Mouse (Mus musculus) limb, embryonic 10.5 days (tissue): ENCODE results near the gene Jam2. TPM values are rescaled to one million over a fixed set of nuclear protein-coding genes. Genes with fewer than 3 reads are reported as not detected.

Experiments used
- DNase-seq: peaks from one replicate; pipeline ENCODE4 v3.0.0-alpha.2; 2017; ENCODE audit warnings: low spot score
- H3K27ac ChIP-seq: fragments of 300-500 bp; sonication (generic); 2 replicates; pipeline ENCODE4 v1.5.1; 2016; ENCODE audit warnings: mild to moderate bottlenecking
- H3K27me3 ChIP-seq: fragments of 300-500 bp; sonication (generic); 2 replicates; pipeline ENCODE4 v1.6.1; 2016; ENCODE audit warnings: low read depth, mild to moderate bottlenecking; ENCODE audit not compliant: poor library complexity, severe bottlenecking
- H3K36me3 ChIP-seq: fragments of 300-500 bp; sonication (generic); 2 replicates; pipeline ENCODE4 v1.6.1; 2016; ENCODE audit warnings: mild to moderate bottlenecking, moderate library complexity
- H3K4me1 ChIP-seq: fragments of 300-500 bp; sonication (generic); 2 replicates; pipeline ENCODE4 v1.6.1; 2016
- H3K4me3 ChIP-seq: fragments of 300-500 bp; sonication (generic); 2 replicates; pipeline ENCODE4 v1.5.1; 2016; ENCODE audit warnings: mild to moderate bottlenecking, moderate library complexity
- H3K9me3 ChIP-seq: fragments of 300-500 bp; sonication (generic); replicated peaks from 2 replicates; pipeline ENCODE4 v1.6.1; 2016; ENCODE audit warnings: mild to moderate bottlenecking
- WGBS: fragments of 180-500 bp; shearing (Covaris S2); methylation state at CpG from one replicate; pipeline ENCODE4 v1.1.7; 2016; 5-methylcytosine and 5-hydroxymethylcytosine counted together
- polyA plus RNA-seq: library from polyadenylated mRNA; unstranded; fragments of >200 nt; fragmentation: Nextera tagmentation; extraction: Ambion mirVana; gene quantifications from 2 replicates; pipeline ENCODE4 v1.2.1, GENCODE M21; 2016

Jam2 gene
- polyA plus RNA-seq, 1 experiment from 2014 or later: 1.4 TPM

DNA sequence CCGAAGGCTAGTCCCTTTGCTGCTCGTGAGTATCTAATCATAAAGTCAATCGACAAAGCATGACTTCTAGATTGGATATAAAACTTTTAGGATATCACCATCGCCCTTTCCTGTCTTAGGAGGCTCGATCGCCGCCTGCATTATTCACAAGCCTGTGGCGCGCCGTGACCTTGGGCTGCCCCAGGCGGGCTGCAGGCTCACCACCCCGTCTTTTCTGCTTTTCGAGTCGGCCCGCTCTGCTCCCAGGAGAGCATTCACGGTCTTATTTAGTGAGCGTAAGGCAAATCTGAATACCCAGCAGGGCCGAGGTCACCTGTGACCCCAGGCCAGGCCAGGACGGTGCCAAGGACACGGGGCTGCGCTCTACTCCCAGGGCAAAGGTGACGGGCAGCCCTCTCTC lies 60.4 kb downstream of the Jam2 start:
- DNase-seq: no peak
- 1% methylated on average over 22 of the region's 22 CpGs for WGBS
- Histone ChIP-seq H3K27me3 (no peaks in the 10 kb centered on the region), H3K4me1 (peaks cover 18% of the 10 kb centered on the region), H3K27ac (peak overlapping the region; percentile 99), H3K9me3 (no peaks in the 10 kb centered on the region), H3K4me3 (peak overlapping the region; percentile 93), H3K36me3 (peaks cover 52% of the 10 kb centered on the region)

DNA sequence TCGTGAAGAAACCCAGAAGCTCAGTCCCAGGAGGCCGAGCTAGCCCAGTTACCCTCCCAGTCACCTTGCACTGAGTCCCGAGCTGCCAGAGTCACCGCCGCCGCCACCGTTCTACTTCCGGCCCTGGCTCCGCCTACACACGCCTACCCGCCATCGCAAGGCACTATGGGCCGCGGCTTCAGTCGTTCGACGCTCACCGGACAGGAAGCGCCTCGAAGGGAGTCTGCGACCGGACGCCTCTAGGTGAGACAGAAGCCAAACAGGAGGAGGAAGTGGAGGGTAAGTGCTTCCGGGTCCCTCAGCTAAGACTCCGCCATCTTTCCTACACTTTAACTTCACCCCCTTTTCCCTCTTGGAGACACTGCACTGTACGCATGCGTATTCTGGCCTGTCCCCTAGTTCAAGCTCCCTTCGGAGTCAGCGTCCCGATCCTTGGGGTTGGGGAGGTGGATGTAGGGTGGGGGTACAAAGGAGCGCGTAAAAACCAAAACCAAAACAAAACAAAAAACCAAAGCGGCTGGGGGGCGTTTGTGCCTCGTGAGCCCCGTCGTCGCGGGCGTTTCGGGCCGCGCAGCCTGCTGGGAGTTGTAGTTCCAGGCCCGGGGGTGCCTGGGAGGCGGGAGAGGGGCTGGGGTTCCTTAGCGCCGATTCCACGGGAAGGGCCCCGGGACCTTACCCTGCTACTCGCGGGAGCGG lies 61.0 kb downstream of the Jam2 start, which contains the start of gene Gabpa:
Gene Gabpa, plus strand, starts transcription at position 181 of the 696 bp plus-strand sequence.
- peak within 1 kb of the TSS; percentile 99 for H3K27ac ChIP-seq
- under 1% methylated on average over 52 of the region's 52 CpGs for WGBS
- H3K4me1 ChIP-seq: peaks cover 18% of the 10 kb centered on the region
- DNase-seq: peak; percentile 90
- peak within 1 kb of the TSS; percentile 93 for H3K4me3 ChIP-seq
- H3K27me3 ChIP-seq: no peaks in the 10 kb centered on the region
- peaks cover 50% of the 10 kb centered on the region for H3K36me3 ChIP-seq
- H3K9me3 ChIP-seq: no peaks in the 10 kb centered on the region

DNA sequence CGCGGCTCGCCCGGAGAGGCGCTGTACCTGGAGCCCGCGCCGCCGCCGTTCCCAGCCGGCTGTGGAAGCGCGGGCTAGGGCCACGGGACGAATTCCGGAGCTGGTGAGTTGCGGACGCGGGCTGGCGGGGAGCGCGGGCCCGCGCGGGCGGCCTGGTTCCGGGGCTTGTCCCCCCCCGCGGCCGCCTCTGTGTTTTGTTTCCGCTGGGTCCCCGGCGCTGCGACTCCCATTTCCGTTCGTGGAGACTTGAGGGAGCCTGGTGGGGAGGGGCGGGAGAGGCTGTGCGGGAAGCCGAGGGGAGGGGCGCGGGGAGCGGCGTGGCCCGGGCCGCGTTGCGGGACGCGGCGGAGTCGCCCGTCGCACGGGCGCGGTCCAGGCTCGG lies 61.5 kb downstream of the Jam2 start, which contains the start of gene Atp5j:
Gene Atp5j, minus strand, starts transcription at position 185 of the 382 bp plus-strand sequence.
- Histone ChIP-seq H3K36me3 (peaks cover 50% of the 10 kb centered on the region), H3K4me1 (peaks cover 18% of the 10 kb centered on the region), H3K27me3 (no peaks in the 10 kb centered on the region), H3K4me3 (peak within 1 kb of the TSS; percentile 93), H3K27ac (peak within 1 kb of the TSS; percentile 99), H3K9me3 (no peaks in the 10 kb centered on the region)
- DNase-seq: peak; percentile 83
- WGBS: 0% methylated on average over 55 of the region's 57 CpGs

DNA sequence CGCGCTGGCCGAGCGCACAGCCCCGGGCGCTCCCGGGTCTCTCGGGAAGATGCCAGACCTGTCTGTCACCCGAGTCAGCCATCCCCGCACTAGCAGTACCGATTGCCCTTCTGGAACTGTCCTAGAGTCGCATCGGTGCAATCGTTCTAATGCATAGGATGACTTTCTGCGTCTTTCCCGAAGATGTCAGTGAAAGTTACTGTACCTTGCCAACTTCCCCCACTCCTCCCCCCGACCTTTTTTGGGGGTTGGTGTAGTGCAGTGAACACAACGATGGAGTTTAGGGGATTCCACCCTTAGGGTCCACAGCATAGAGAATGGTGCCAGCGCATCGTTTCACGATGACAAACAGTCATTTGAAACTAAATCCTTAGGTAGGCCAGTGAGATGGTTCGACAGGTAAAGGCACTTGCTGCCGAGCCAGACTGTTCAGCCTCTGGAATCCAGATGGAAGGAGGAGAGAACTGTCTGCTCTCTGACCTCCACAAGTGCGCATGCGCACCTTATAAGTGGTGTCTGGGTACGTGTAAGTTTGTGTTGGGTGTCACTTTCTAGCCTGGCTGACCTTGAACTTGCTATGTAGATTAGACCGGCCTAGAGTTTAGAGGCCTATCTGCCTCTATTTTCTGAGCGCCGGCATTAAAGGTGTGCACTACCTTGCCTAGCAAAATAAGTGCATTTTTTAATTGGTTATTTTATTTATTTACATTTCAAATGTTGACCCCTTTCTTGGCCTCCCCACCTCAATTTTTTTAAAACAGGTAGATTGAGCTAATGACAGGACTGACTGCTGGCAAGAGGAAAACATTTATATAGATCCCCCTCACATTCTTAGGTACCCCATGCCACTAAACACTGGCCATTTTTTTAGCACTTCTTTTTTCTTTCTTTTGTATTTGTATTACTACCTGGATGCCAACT lies 62.2 kb downstream of the Jam2 start:
- Histone ChIP-seq H3K4me1 (peaks cover 18% of the 10 kb centered on the region), H3K27ac (peak overlapping the region; percentile 99), H3K9me3 (no peaks in the 10 kb centered on the region), H3K27me3 (no peaks in the 10 kb centered on the region), H3K36me3 (peaks cover 50% of the 10 kb centered on the region), H3K4me3 (peak overlapping the region; percentile 93)
- DNase-seq: no peak
- 9% methylated on average over 29 of the region's 29 CpGs for WGBS

DNA sequence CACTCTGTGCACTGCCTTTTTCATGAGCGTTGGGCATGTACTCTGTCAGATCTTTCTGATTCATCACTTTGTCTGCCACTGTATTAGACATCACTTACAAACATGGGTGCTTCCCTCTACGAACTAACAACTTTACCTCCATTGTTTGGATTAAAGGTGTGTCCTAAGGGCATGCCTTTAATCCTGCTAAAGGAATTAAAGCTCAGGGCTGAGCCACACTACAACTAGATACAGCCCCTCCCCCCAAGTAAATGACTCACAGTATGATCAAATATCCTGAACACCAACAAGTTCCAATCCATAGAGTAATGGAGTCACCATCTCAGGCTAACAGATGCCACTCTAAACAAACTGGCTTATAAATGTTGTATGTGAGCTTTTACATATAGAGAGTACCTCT lies 64.7 kb downstream of the Jam2 start:
- Histone ChIP-seq H3K27ac (no peak overlapping the region), H3K4me3 (no peak overlapping the region), H3K4me1 (peaks cover 18% of the 10 kb centered on the region), H3K9me3 (no peaks in the 10 kb centered on the region), H3K36me3 (peaks cover 53% of the 10 kb centered on the region), H3K27me3 (no peaks in the 10 kb centered on the region)
- WGBS: 88% methylated on average over 2 of the region's 2 CpGs
- no peak for DNase-seq

DNA sequence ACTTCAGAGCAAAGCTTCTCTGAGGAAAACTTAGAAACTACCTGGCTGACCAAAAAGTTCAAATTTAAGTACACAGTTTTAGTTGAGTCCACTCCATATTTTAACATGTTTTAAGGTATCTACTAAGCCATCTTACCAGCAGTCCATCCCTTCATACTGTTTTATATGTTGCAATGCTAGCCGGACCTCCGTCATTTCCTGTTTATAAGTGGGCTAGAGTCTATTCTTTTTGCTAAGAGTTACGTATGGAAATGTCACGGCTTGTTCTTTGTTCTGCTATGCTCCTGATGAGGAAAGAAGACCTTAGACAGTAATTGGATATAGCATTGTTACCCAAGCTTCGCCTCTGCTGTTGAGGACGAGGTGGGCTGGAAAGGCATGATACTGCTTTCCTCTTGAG lies 79.6 kb downstream of the Jam2 start:
- Histone ChIP-seq H3K27ac (no peak overlapping the region), H3K27me3 (no peaks in the 10 kb centered on the region), H3K36me3 (peaks cover 96% of the 10 kb centered on the region), H3K4me1 (no peaks in the 10 kb centered on the region), H3K9me3 (no peaks in the 10 kb centered on the region), H3K4me3 (no peak overlapping the region)
- no peak for DNase-seq
- WGBS: 92% methylated on average over 6 of the region's 6 CpGs

DNA sequence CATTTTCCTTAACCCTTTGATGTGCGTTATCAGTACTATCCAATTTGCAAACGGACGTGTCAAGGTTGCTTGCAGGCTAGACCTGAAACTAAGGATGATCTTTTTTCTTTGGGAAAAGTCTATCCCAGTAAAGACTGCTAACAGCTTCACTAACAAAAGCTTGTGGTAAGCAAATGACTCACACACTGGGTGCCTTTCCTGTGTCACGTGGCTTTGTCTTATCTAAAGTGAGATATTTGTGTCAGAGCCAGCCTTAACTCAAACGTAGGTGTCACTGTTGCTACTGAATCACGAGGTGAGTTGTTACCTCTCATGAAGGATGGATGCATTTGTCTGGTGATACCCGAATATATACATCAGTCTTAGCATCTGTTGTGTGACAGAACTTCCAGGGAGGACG lies 90.7 kb downstream of the Jam2 start:
- peaks cover 52% of the 10 kb centered on the region for H3K36me3 ChIP-seq
- DNase-seq: no peak
- H3K9me3 ChIP-seq: no peaks in the 10 kb centered on the region
- no peaks in the 10 kb centered on the region for H3K4me1 ChIP-seq
- WGBS: 92% methylated on average over 8 of the region's 8 CpGs
- H3K27me3 ChIP-seq: no peaks in the 10 kb centered on the region
- no peak overlapping the region for H3K4me3 ChIP-seq
- no peak overlapping the region for H3K27ac ChIP-seq

DNA sequence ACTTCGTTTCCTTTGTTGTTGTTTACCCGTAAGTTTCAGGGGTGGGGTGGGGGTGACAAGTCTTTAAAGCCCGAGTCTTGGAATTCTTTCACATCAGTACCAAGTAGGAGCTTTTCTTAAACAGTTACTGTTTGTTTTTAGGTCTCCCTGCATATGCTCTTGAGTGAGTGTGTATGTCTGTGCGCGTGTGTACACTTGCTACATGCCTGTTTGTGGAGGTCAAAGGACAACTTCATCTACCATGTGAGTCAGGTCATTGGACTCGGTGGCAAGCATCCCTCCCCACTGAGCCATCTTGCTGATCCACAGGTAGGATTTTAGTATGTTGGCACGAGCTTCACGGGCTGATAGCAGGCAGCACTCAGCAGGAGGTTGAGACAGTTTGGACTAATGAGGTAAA lies 99.9 kb downstream of the Jam2 start:
- H3K27ac ChIP-seq: no peak overlapping the region
- 84% methylated on average over 8 of the region's 8 CpGs for WGBS
- H3K27me3 ChIP-seq: no peaks in the 10 kb centered on the region
- DNase-seq: no peak
- H3K9me3 ChIP-seq: no peaks in the 10 kb centered on the region
- H3K4me1 ChIP-seq: no peaks in the 10 kb centered on the region
- H3K36me3 ChIP-seq: no peaks in the 10 kb centered on the region
- no peak overlapping the region for H3K4me3 ChIP-seq

DNA sequence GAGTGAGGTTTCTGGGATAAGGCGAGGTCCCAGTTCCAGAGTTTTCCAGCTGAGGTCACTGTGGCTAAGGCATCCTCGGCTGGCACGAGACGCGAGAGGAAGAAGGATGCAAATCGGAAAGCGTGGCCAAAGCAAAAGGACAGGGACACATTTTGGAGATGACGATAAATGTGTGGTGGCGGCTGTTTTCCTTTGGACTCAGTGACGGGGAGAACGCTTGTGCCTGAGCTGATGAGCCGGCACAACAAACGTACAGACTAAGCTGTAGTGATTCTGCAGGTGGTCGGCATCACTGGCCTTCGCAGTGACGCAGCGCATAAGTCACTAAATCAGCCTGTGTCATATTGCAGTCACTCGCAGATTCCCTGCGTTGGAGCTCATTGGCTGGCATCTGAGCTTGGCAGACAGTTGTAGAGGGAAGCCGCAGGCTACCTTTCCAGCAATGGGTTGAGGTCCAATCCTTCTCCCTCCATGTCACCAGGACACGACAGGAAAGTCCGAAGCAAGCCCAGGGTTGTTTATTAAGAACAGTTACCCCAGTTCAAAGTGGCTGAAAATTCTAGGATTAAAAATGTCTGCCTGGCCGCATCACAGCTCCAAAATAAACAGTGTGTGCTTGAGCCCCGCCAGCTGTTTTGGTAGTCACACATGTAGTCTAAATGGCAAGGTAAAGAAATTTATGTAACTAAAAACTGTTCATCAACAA lies 101.2 kb downstream of the Jam2 start:
- DNase-seq: no peak
- Histone ChIP-seq H3K4me1 (no peaks in the 10 kb centered on the region), H3K9me3 (no peaks in the 10 kb centered on the region), H3K27me3 (no peaks in the 10 kb centered on the region), H3K4me3 (no peak overlapping the region), H3K36me3 (no peaks in the 10 kb centered on the region), H3K27ac (no peak overlapping the region)
- 85% methylated on average over 24 of the region's 24 CpGs for WGBS

Other genes starting within 250 kb of the Jam2 start
- 52.5 and 55.3 TPM in 2 replicates for gene Mrpl39, start 38.4 kb upstream of the Jam2 start, polyA plus RNA-seq
- 35.6 and 39.5 TPM in 2 replicates for gene Gabpa, start 60.8 kb downstream of the Jam2 start, polyA plus RNA-seq
- 860 and 883 TPM in 2 replicates for gene Atp5j, start 61.5 kb downstream of the Jam2 start, polyA plus RNA-seq